Mouse (Mus musculus) liver, embryonic 14.5 days (tissue): ENCODE measurements at regions not wholly inside any gene's neighbourhood (a gene's known extent, or its start where the extent isn't known, plus 50 kb on each side); places are given as distances from the start of the nearest gene placed in this dataset.

Source experiments
- ATAC-seq: fragments of 200-750 bp; cut with Nextera tagmentation; 2 replicates; pipeline ENCODE4 v1.8.0; 2017; ENCODE audit warnings: moderate number of reproducible peaks, mild to moderate bottlenecking, moderate library complexity; ENCODE audit not compliant: insufficient read depth
- DNase-seq, 3 experiments: peaks; one replicate each; pipeline ENCODE4 v3.0.0-alpha.2; 2012 to 2013; ENCODE audit warnings: low read depth in 3 of 3, low spot score in 3 of 3
- H3K27ac ChIP-seq: fragments of 300-500 bp; sonication (generic); 2 replicates; pipeline ENCODE4 v1.5.1; 2014; ENCODE audit warnings: moderate library complexity, mild to moderate bottlenecking, control low read depth, inconsistent platforms
- H3K27me3 ChIP-seq: fragments of 300-500 bp; sonication (generic); 2 replicates; pipeline ENCODE4 v1.6.1; 2014; ENCODE audit warnings: mild to moderate bottlenecking, low read length, moderate library complexity; ENCODE audit not compliant: control insufficient read depth, insufficient read depth
- H3K36me3 ChIP-seq: fragments of 300-500 bp; sonication (generic); replicated peaks from 2 replicates; pipeline ENCODE4 v1.6.1; 2014; ENCODE audit warnings: low read depth; ENCODE audit not compliant: control insufficient read depth, insufficient read depth
- H3K4me1 ChIP-seq, 2 experiments: fragments of 200-500 bp in 1 of 2; fragments of 300-500 bp in 1 of 2; sonication (generic) in 1 of 2; replicated peaks; 2 replicates each; pipeline ENCODE4 v1.6.1; 2012 to 2014; ENCODE audit warnings: antibody characterized with exemption in 1 of 2, inconsistent platforms in 1 of 2, low read length in 1 of 2; ENCODE audit not compliant: control insufficient read depth in 2 of 2, insufficient read depth in 2 of 2
- H3K4me2 ChIP-seq: fragments of 300-500 bp; sonication (generic); 2 replicates; pipeline ENCODE4 v1.6.1; 2014; ENCODE audit warnings: low read depth, mild to moderate bottlenecking, control low read depth, moderate library complexity
- H3K4me3 ChIP-seq, 2 experiments: fragments of 200-500 bp in 1 of 2; fragments of 300-500 bp in 1 of 2; sonication (generic) in 1 of 2; 2 replicates each; pipeline ENCODE4 v1.5.1; 2012 to 2014; ENCODE audit warnings: low read depth in 2 of 2, low read length in 2 of 2, mild to moderate bottlenecking in 2 of 2, control low read depth in 1 of 2, inconsistent platforms in 1 of 2, moderate library complexity in 1 of 2; ENCODE audit not compliant: insufficient read depth in 1 of 2
- H3K9ac ChIP-seq: fragments of 300-500 bp; sonication (generic); replicated peaks from 2 replicates; pipeline ENCODE4 v1.6.1; 2014; ENCODE audit warnings: mild to moderate bottlenecking, control low read depth, moderate library complexity
- H3K9me3 ChIP-seq: fragments of 300-500 bp; sonication (generic); 2 replicates; pipeline ENCODE4 v1.6.1; 2016; ENCODE audit warnings: low read length, mixed read lengths; ENCODE audit not compliant: control insufficient read depth
- CTCF ChIP-seq: IDR thresholded peaks from 2 replicates; pipeline ENCODE4 v1.5.1; 2016; ENCODE audit warnings: antibody characterized with exemption, low read depth, control low read depth
- EP300 ChIP-seq: IDR thresholded peaks from 2 replicates; pipeline ENCODE4 v1.6.1; 2016; ENCODE audit warnings: antibody characterized with exemption, low read depth
- WGBS: fragments of 180-500 bp; shearing (Covaris S2); extraction: QIAGEN DNeasy Blood & Tissue Kit; methylation state at CpG from one replicate; pipeline ENCODE4 v1.1.7; 2014; ENCODE audit not compliant: insufficient replicate concordance; 5-methylcytosine and 5-hydroxymethylcytosine counted together

- no peak overlapping the region for H3K4me2 ChIP-seq
- H3K4me3 ChIP-seq = no peak overlapping the region
- H3K27ac ChIP-seq = no peak overlapping the region
- DNase-seq (no peak), ATAC-seq (no peak)
- H3K9me3 ChIP-seq = no peaks in the 10 kb centered on the region
- H3K36me3 ChIP-seq = no peaks in the 10 kb centered on the region
- no peaks in the 10 kb centered on the region for H3K27me3 ChIP-seq
- TF ChIP-seq CTCF = no peak
- no peak for TF ChIP-seq EP300
- H3K9ac ChIP-seq = no peak overlapping the region
- 38% methylated on average over 1 of the region's 1 CpGs for WGBS
- no peaks in the 10 kb centered on the region for H3K4me1 ChIP-seq
Measured at GRCm38 (mm10) chr2:47891366-47891765, 922.5 kb upstream of the Acvr2a start.

GRCm38 (mm10) chr2:47892879-47893278 is 921.0 kb upstream of the Acvr2a start:
- Histone ChIP-seq H3K4me1 (no peaks in the 10 kb centered on the region), H3K36me3 (no peaks in the 10 kb centered on the region), H3K4me2 (no peak overlapping the region), H3K9ac (no peak overlapping the region), H3K27ac (no peak overlapping the region), H3K4me3 (no peak overlapping the region), H3K9me3 (no peaks in the 10 kb centered on the region), H3K27me3 (no peaks in the 10 kb centered on the region)
- TF ChIP-seq EP300 = no peak
- TF ChIP-seq CTCF = no peak
- ATAC-seq (no peak), DNase-seq (no peak)
- WGBS = 38% methylated on average over 2 of the region's 2 CpGs

- TF ChIP-seq EP300 (no peak), CTCF (no peak)
- H3K9ac ChIP-seq = no peak overlapping the region
- H3K9me3 ChIP-seq = no peaks in the 10 kb centered on the region
- H3K27ac ChIP-seq = no peak overlapping the region
- DNase-seq = no peak
- H3K4me3 ChIP-seq = no peak overlapping the region
- no peak for ATAC-seq
- no peaks in the 10 kb centered on the region for H3K27me3 ChIP-seq
- H3K36me3 ChIP-seq = no peaks in the 10 kb centered on the region
- H3K4me1 ChIP-seq = no peaks in the 10 kb centered on the region
- H3K4me2 ChIP-seq = no peak overlapping the region
Measured at GRCm38 (mm10) chr2:47894806-47895205, 919.1 kb upstream of the Acvr2a start.

GRCm38 (mm10) chr2:47914270-47914669 is 899.6 kb upstream of the Acvr2a start:
- Histone ChIP-seq H3K9me3 (no peaks in the 10 kb centered on the region), H3K4me2 (no peak overlapping the region), H3K4me3 (no peak overlapping the region), H3K27me3 (no peaks in the 10 kb centered on the region), H3K4me1 (no peaks in the 10 kb centered on the region), H3K9ac (no peak overlapping the region), H3K36me3 (no peaks in the 10 kb centered on the region), H3K27ac (no peak overlapping the region)
- DNase-seq (no peak), ATAC-seq (no peak)
- TF ChIP-seq CTCF = no peak
- no peak for TF ChIP-seq EP300
- 51% methylated on average over 1 of the region's 1 CpGs for WGBS

DNA sequence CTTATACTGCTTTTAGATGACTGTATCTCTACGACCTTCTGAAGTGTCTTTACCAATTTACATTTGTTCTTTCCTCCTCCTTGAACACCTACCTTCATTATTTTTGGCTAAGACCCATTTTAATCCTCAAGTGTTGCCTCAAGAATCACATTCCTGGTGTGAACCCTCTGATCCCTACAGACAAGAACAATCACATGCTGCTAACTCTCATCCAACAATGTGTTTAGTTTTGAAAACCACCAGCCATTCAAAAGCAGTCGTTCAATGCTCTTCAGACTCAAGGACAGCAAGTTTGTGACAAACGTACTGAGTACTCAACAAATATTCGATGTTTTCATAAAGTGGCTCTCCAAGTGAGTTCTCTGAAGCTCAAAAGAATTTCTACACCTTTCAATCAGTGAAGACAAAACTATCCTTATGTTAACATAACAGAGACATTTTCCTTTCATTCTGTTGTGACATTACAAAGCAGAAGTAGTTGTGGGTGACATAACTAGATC is 898.9 kb upstream of the Acvr2a start:
- H3K9ac ChIP-seq = no peak overlapping the region
- ATAC-seq (no peak), DNase-seq (no peak)
- no peak for TF ChIP-seq CTCF
- no peak for TF ChIP-seq EP300
- no peak overlapping the region for H3K4me3 ChIP-seq
- H3K27ac ChIP-seq = no peak overlapping the region
- H3K9me3 ChIP-seq = no peaks in the 10 kb centered on the region
- no peak overlapping the region for H3K4me2 ChIP-seq
- H3K36me3 ChIP-seq = no peaks in the 10 kb centered on the region
- WGBS = 47% methylated on average over 4 of the region's 4 CpGs
- no peaks in the 10 kb centered on the region for H3K4me1 ChIP-seq
- H3K27me3 ChIP-seq = no peaks in the 10 kb centered on the region

- DNase-seq = no peak
- no peak for ATAC-seq
- no peak overlapping the region for H3K4me3 ChIP-seq
- TF ChIP-seq CTCF (no peak), EP300 (no peak)
- no peaks in the 10 kb centered on the region for H3K9me3 ChIP-seq
- no peaks in the 10 kb centered on the region for H3K4me1 ChIP-seq
- H3K36me3 ChIP-seq = no peaks in the 10 kb centered on the region
- H3K9ac ChIP-seq = no peak overlapping the region
- no peaks in the 10 kb centered on the region for H3K27me3 ChIP-seq
- no peak overlapping the region for H3K27ac ChIP-seq
- H3K4me2 ChIP-seq = no peak overlapping the region
Measured at GRCm38 (mm10) chr2:47922965-47923364, 890.9 kb upstream of the Acvr2a start.
